Mouse (Mus musculus) limb, embryonic 15.5 days (tissue): ENCODE results near the gene Tut4. TPM values are rescaled to one million over a fixed set of nuclear protein-coding genes. Genes with fewer than 3 reads are reported as not detected.
A peak's percentile ranks its signal among the peaks of the same experiment; 100 is the strongest.

Experiments
- ATAC-seq: fragments of 200-750 bp; cut with Nextera tagmentation; 2 replicates; pipeline ENCODE4 v1.8.0; 2017; ENCODE audit warnings: low read depth, moderate TSS enrichment; ENCODE audit not compliant: insufficient number of reproducible peaks, low FRiP score, low TSS enrichment
- H3K27ac ChIP-seq: fragments of 300-500 bp; sonication (generic); 2 replicates; pipeline ENCODE4 v1.5.1; 2015; ENCODE audit warnings: moderate library complexity, mild to moderate bottlenecking, inconsistent platforms
- H3K27me3 ChIP-seq: fragments of 300-500 bp; sonication (generic); 2 replicates; pipeline ENCODE4 v1.6.1; 2015; ENCODE audit warnings: inconsistent platforms
- H3K36me3 ChIP-seq: fragments of 300-500 bp; sonication (generic); 2 replicates; pipeline ENCODE4 v1.6.1; 2015; ENCODE audit warnings: inconsistent platforms
- H3K4me1 ChIP-seq: fragments of 300-500 bp; sonication (generic); 2 replicates; pipeline ENCODE4 v1.6.1; 2015; ENCODE audit warnings: inconsistent platforms
- H3K4me2 ChIP-seq: fragments of 300-500 bp; sonication (generic); 2 replicates; pipeline ENCODE4 v1.6.1; 2015; ENCODE audit warnings: mild to moderate bottlenecking, inconsistent platforms
- H3K4me3 ChIP-seq: fragments of 300-500 bp; sonication (generic); 2 replicates; pipeline ENCODE4 v1.5.1; 2015; ENCODE audit warnings: mild to moderate bottlenecking, inconsistent platforms
- H3K9ac ChIP-seq: fragments of 300-500 bp; sonication (generic); 2 replicates; pipeline ENCODE4 v1.6.1; 2015; ENCODE audit warnings: inconsistent platforms
- H3K9me3 ChIP-seq: fragments of 300-500 bp; sonication (generic); 2 replicates; pipeline ENCODE4 v1.6.1; 2016; ENCODE audit warnings: inconsistent platforms
- WGBS: fragments of 180-500 bp; shearing (Covaris S2); methylation state at CpG from one replicate; pipeline ENCODE4 v1.1.7; 2015; 5-methylcytosine and 5-hydroxymethylcytosine counted together
- polyA plus RNA-seq: library from polyadenylated mRNA; unstranded; fragments of >200 nt; fragmentation: Nextera tagmentation; extraction: Ambion mirVana; gene quantifications from 2 replicates; pipeline ENCODE4 v1.2.1, GENCODE M21; 2015

Gene Tut4
- polyA plus RNA-seq, 1 experiment from 2014 or later = 64.5 TPM

- Histone ChIP-seq H3K4me1 (peaks cover 5% of the 10 kb centered on the region), H3K9ac (no peak overlapping the region), H3K27me3 (no peaks in the 10 kb centered on the region), H3K9me3 (no peaks in the 10 kb centered on the region), H3K4me2 (no peak overlapping the region), H3K4me3 (no peak overlapping the region), H3K27ac (no peak overlapping the region), H3K36me3 (peaks cover 66% of the 10 kb centered on the region)
- WGBS = 92% methylated on average over 3 of the region's 3 CpGs
- ATAC-seq = no peak
These were observed 113.4 kb downstream of the Tut4 start for GRCm38 (mm10) chr4:108572644-108573043.

- H3K4me2 ChIP-seq = peak within 1 kb of the TSS; percentile 92
- peaks cover 20% of the 10 kb centered on the region for H3K4me1 ChIP-seq
- peak within 1 kb of the TSS; percentile 65 for H3K9ac ChIP-seq
- H3K36me3 ChIP-seq = peaks cover 20% of the 10 kb centered on the region
- H3K4me3 ChIP-seq = peak within 1 kb of the TSS; percentile 75
- no peaks in the 10 kb centered on the region for H3K27me3 ChIP-seq
- H3K9me3 ChIP-seq = no peaks in the 10 kb centered on the region
- ATAC-seq = peak; percentile 97
- H3K27ac ChIP-seq = peak within 1 kb of the TSS; percentile 84
- WGBS = under 1% methylated on average over 63 of the region's 64 CpGs
These were observed 119.9 kb downstream of the Tut4 start, which contains the start of the genes Prpf38a and Orc1 for GRCm38 (mm10) chr4:108578840-108579742. TSS of gene Prpf38a (minus strand) at chr4:108579336. TSS of gene Orc1 (plus strand) at chr4:108579423.

- Histone ChIP-seq H3K27me3 (no peaks in the 10 kb centered on the region), H3K36me3 (peaks cover 19% of the 10 kb centered on the region), H3K4me2 (peak overlapping the region; percentile 92), H3K9me3 (no peaks in the 10 kb centered on the region), H3K4me1 (peaks cover 20% of the 10 kb centered on the region), H3K27ac (peak overlapping the region; percentile 84), H3K4me3 (peak overlapping the region; percentile 75), H3K9ac (peak overlapping the region; percentile 53)
- no peak for ATAC-seq
- under 1% methylated on average over 16 of the region's 16 CpGs for WGBS
These were observed 120.7 kb downstream of the Tut4 start for GRCm38 (mm10) chr4:108579743-108580411.

GRCm38 (mm10) chr4:108593376-108593775, 134.2 kb downstream of the Tut4 start:
- ATAC-seq = no peak
- Histone ChIP-seq H3K27me3 (no peaks in the 10 kb centered on the region), H3K27ac (no peak overlapping the region), H3K4me3 (no peak overlapping the region), H3K9me3 (no peaks in the 10 kb centered on the region), H3K9ac (no peak overlapping the region), H3K4me1 (no peaks in the 10 kb centered on the region), H3K36me3 (0 out of 2 replicates have a peak, but pooled peaks cover 7% of the 10 kb centered on the region), H3K4me2 (no peak overlapping the region)
- 85% methylated on average over 2 of the region's 2 CpGs for WGBS

GRCm38 (mm10) chr4:108595785-108596184, 136.6 kb downstream of the Tut4 start:
- 69% methylated on average over 1 of the region's 1 CpGs for WGBS

GRCm38 (mm10) chr4:108598306-108598705, 139.1 kb downstream of the Tut4 start:
- no peak for ATAC-seq
- Histone ChIP-seq H3K9ac (no peak overlapping the region), H3K36me3 (peaks cover 25% of the 10 kb centered on the region), H3K27ac (no peak overlapping the region), H3K4me2 (no peak overlapping the region), H3K4me1 (no peaks in the 10 kb centered on the region), H3K4me3 (no peak overlapping the region), H3K9me3 (no peaks in the 10 kb centered on the region), H3K27me3 (no peaks in the 10 kb centered on the region)
- WGBS = 82% methylated on average over 4 of the region's 4 CpGs

More at GRCm38 (mm10) chr4:108595785-108596184, 136.6 kb downstream of the Tut4 start:
- Histone ChIP-seq H3K4me1 (no peaks in the 10 kb centered on the region), H3K4me2 (no peak overlapping the region), H3K36me3 (peaks cover 12% of the 10 kb centered on the region), H3K27ac (no peak overlapping the region), H3K27me3 (no peaks in the 10 kb centered on the region), H3K9me3 (no peaks in the 10 kb centered on the region), H3K4me3 (no peak overlapping the region), H3K9ac (no peak overlapping the region)
- no peak for ATAC-seq

- no peaks in the 10 kb centered on the region for H3K9me3 ChIP-seq
- H3K27ac ChIP-seq = no peak overlapping the region
- 95% methylated on average over 7 of the region's 7 CpGs for WGBS
- peaks cover 52% of the 10 kb centered on the region for H3K36me3 ChIP-seq
- no peak for ATAC-seq
- H3K4me2 ChIP-seq = no peak overlapping the region
- H3K27me3 ChIP-seq = no peaks in the 10 kb centered on the region
- no peaks in the 10 kb centered on the region for H3K4me1 ChIP-seq
- no peak overlapping the region for H3K4me3 ChIP-seq
- H3K9ac ChIP-seq = no peak overlapping the region
These were observed 142.6 kb downstream of the Tut4 start for GRCm38 (mm10) chr4:108601870-108602269.

- ATAC-seq = no peak
- Histone ChIP-seq H3K9me3 (no peaks in the 10 kb centered on the region), H3K9ac (no peak overlapping the region), H3K4me3 (no peak overlapping the region), H3K27ac (no peak overlapping the region), H3K4me2 (no peak overlapping the region), H3K36me3 (peaks cover 25% of the 10 kb centered on the region), H3K27me3 (no peaks in the 10 kb centered on the region), H3K4me1 (no peaks in the 10 kb centered on the region)
- 85% methylated on average over 3 of the region's 3 CpGs for WGBS
These were observed 149.4 kb downstream of the Tut4 start for GRCm38 (mm10) chr4:108608651-108609050.

Other genes with a start within 250 kb of the Tut4 start
- not detected in 2 replicates for gene Zyg11a, start 241.4 kb upstream of the Tut4 start, polyA plus RNA-seq
- 9.0 and 10.6 TPM in 2 replicates for gene Zyg11b, start 158.3 kb upstream of the Tut4 start, polyA plus RNA-seq
- 38.0 and 40.3 TPM in 2 replicates for gene Coa7, start 131.3 kb upstream of the Tut4 start, polyA plus RNA-seq
- 1.8 and 1.9 TPM in 2 replicates for gene Shisal2a, start 76.1 kb upstream of the Tut4 start, polyA plus RNA-seq
- 125 and 133 TPM in 2 replicates for gene Gpx7, start 52.5 kb upstream of the Tut4 start, polyA plus RNA-seq
- gene Prpf38a, start 119.9 kb downstream of the Tut4 start, polyA plus RNA-seq = 77.5 and 77.7 TPM in 2 replicates
- gene Orc1, start 120.0 kb downstream of the Tut4 start, polyA plus RNA-seq = 8.1 and 8.2 TPM in 2 replicates
- gene Cc2d1b, start 160.5 kb downstream of the Tut4 start, polyA plus RNA-seq = 31.2 and 32.1 TPM in 2 replicates